ENCODE assay signal across 8 mouse cellular contexts in the genomic region with DNA sequence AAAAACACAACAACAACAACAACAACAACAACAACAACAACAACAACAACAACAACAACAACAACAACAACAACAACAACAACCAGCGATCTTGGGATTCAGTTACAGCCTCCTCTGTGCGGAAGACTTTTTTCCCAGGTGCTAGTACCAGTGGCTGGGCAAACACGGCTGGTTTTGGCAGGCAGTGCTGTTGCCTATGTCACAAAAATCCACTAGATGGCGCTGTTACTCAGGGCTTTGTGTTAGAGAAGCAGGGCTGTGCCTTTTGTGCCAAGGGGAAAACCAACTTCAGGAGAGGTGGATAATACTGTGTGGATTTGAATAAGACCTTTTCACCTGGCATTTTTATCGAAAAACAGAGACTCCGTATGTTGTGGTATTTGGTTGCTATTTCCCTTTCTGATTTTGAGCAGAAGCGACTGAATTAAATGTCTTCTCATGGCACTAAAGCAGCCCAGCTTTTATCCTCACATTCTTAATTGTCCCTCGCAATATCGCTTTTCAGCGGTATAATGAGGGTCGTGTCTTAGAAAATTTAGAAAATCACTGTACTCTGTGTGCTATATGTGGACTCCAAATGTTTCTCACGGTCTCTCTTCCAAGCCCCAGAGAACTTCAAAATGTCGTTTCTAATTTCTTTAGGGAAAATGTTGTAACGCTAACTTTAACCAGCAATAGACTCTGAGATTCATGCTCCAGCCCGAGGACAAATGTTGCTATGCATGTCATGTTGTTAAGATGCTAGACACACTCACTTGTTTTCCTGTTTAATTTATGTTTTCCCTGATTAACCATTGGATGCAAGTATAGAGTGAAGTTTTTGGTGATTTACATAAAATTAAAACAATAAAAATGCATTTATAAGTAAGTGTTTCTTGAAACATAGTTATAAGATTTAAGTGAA.
DNase-seq lines count a peak whose midpoint lies in the region; ATAC-seq lines count a peak whose summit lies in the region.

No protein-coding gene starts in this region.

- H3K4me3 ChIP-seq in forebrain, embryonic 14.5 days (ENCODE audit: low read depth, low read length): no peak overlapping the region
- no peak overlapping the region for H3K4me3 ChIP-seq in hindbrain, embryonic 12.5 days

- DNase-seq in Muller cell, postnatal 12 days (ENCODE audit: inconsistent ontology term): peak; percentile 67
- DNase-seq in forebrain, embryonic 14.5 days (ENCODE audit: low spot score): peak; percentile 95
- DNase-seq in layer of hippocampus, adult 9-10 months (ENCODE audit: low spot score): peak; percentile 70
- peak; percentile 81 for DNase-seq in lung, postnatal 10 days
- peak; percentile 65 for DNase-seq in retina, postnatal 7 days (ENCODE audit: low read depth, low spot score)
- DNase-seq in T-cell, adult 2 months (ENCODE audit: low spot score): no peak

- no peaks in the 10 kb centered on the region for H3K9me3 ChIP-seq in forebrain, embryonic 14.5 days (replicated peaks; ENCODE audit: control insufficient read depth, low read length)
- H3K9me3 ChIP-seq in hindbrain, embryonic 12.5 days (replicated peaks): no peaks in the 10 kb centered on the region

- H3K4me1 ChIP-seq in forebrain, embryonic 14.5 days (ENCODE audit: control insufficient read depth, insufficient read depth, low read length): no peaks in the 10 kb centered on the region
- no peaks in the 10 kb centered on the region for H3K4me1 ChIP-seq in hindbrain, embryonic 12.5 days

- H3K9ac ChIP-seq in forebrain, embryonic 14.5 days (ENCODE audit: low read length): peak overlapping the region; percentile 47
- no peak overlapping the region for H3K9ac ChIP-seq in hindbrain, embryonic 12.5 days

- WGBS in forebrain, embryonic 14.5 days: 30% methylated on average over 15 of the region's 15 CpGs
- 46% methylated on average over 15 of the region's 15 CpGs for WGBS in hindbrain, embryonic 12.5 days

- no peaks in the 10 kb centered on the region for H3K27me3 ChIP-seq in forebrain, embryonic 14.5 days (replicated peaks; ENCODE audit: control insufficient read depth, insufficient read depth, low read length)
- no peaks in the 10 kb centered on the region for H3K27me3 ChIP-seq in hindbrain, embryonic 12.5 days

- peak; percentile 87 for ATAC-seq in cerebellum, adult (ENCODE audit: insufficient number of reproducible peaks, low FRiP score, low TSS enrichment)
- peak; percentile 94 for ATAC-seq in forebrain, embryonic 14.5 days
- peak; percentile 91 for ATAC-seq in hindbrain, embryonic 12.5 days (ENCODE audit: low FRiP score)

- H3K27ac ChIP-seq in forebrain, embryonic 14.5 days (ENCODE audit: low read depth, low read length): no peak overlapping the region
- H3K27ac ChIP-seq in hindbrain, embryonic 12.5 days: no peak overlapping the region

- H3K4me2 ChIP-seq in forebrain, embryonic 14.5 days (ENCODE audit: low read length): peak overlapping the region; percentile 37
- no peak overlapping the region for H3K4me2 ChIP-seq in hindbrain, embryonic 12.5 days (replicated peaks)

- no peaks in the 10 kb centered on the region for H3K36me3 ChIP-seq in forebrain, embryonic 14.5 days (ENCODE audit: control insufficient read depth, insufficient read depth, low read length)
- no peaks in the 10 kb centered on the region for H3K36me3 ChIP-seq in hindbrain, embryonic 12.5 days
